Mouse (Mus musculus): ENCODE measurements at regions not wholly inside any gene's neighbourhood (a gene's known extent, or its start where the extent isn't known, plus 50 kb on each side); places are given as distances from the start of the nearest gene placed in this dataset.

DNA sequence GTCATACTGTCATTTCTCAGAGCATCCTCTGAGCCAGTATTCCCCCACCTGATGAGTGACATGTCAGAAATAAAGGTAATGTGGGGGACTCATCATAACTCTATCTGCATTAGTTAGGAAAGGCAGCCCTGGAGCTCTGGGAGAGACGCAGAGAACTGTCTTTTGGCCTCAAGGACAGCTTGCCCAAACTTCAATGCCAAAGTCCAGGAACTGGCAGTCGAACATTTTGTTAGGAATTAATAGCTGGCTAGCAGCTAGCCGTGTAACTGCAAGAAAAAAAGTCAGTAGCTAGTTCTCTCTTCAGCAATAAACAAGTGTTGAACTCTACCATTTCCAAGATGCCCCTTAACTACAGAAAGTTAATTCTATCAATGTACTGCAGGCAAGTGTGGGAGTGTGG is 65.9 kb upstream of the Barx2 start:
- TF ChIP-seq CTCF (IDR thresholded peaks at IDR 0.05; ENCODE audit: borderline replicate concordance, insufficient read depth, low read depth, low read length) = no peak
- no peak for TF ChIP-seq POLR2A (IDR thresholded peaks at IDR 0.05; ENCODE audit: borderline replicate concordance, insufficient read depth, low read length)

All from cerebellum, adult 2 months (tissue).